Mouse (Mus musculus): ENCODE measurements around the gene Xpot. TPM values are rescaled to one million over a fixed set of nuclear protein-coding genes. Genes with fewer than 3 reads are reported as not detected.

Gene Xpot
- total RNA-seq, 1 experiment: 129 TPM

DNA sequence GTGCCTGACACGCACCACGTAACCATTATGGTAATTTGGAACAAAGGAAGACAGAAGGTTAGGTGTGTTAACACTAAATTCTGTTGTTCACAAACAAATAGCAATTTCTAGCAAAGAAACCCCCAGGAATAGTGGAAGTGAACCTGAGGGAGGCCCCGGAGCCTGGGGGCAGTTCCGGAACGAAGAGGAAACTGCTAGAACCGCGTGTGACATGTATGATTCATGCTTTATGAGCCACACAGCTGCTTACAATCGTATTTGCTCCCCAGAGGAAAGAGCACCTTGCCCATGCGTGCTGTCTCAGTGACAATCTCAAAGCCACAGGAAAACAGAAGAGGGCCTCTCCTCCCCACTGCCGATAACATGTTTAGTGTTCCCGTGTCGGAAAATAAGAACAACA is 43.1 kb downstream of the Xpot start:
- TF ChIP-seq CHD2 (IDR thresholded peaks at IDR 0.05; ENCODE audit: low read depth, low read length) (no peak), MAFK (IDR thresholded peaks at IDR 0.05; ENCODE audit: insufficient read depth, low read depth, low read length) (no peak), ZNF384 (IDR thresholded peaks at IDR 0.05; ENCODE audit: low read depth, low read length) (no peak), ZC3H11A (IDR thresholded peaks at IDR 0.05; ENCODE audit: borderline replicate concordance, low read depth, low read length) (no peak), HCFC1 (IDR thresholded peaks at IDR 0.05; ENCODE audit: borderline replicate concordance, insufficient read depth, low read length) (no peak)
- Histone ChIP-seq H3K36me3 (ENCODE audit: control insufficient read depth, insufficient read depth, low read length, poor library complexity, severe bottlenecking) (peaks cover 17% of the 10 kb centered on the region; the same call in 1 of the 2 replicates), H3K4me3 (ENCODE audit: insufficient read depth in 1 of 2, low read depth in 1 of 2, low read length in 2 of 2, poor library complexity in 1 of 2, severe bottlenecking in 1 of 2) (no peak overlapping the region), H3K9ac (ENCODE audit: insufficient read depth, low read depth, low read length, poor library complexity, severe bottlenecking) (no peak overlapping the region), H3K9me3 (ENCODE audit: control insufficient read depth, insufficient read depth, low read depth, low read length) (no peaks in the 10 kb centered on the region), H3K27ac (ENCODE audit: insufficient read depth, low read depth, low read length, poor library complexity, severe bottlenecking) (no peak overlapping the region), H3K4me1 (ENCODE audit: control insufficient read depth in 2 of 2, insufficient read depth in 2 of 2, low read length in 2 of 2, poor library complexity in 1 of 2) (peaks cover 3 to 5% of the 10 kb centered on the region in 2 experiments; a peak in 1 of 4 replicates)
- DNase-seq (ENCODE audit: low read depth, low spot score): no peak
- in situ Hi-C loops (cut with MboI; ENCODE audit: low sequenced_read_pairs in 2 of 2, unreplicated experiment in 2 of 2): no loop called here

DNA sequence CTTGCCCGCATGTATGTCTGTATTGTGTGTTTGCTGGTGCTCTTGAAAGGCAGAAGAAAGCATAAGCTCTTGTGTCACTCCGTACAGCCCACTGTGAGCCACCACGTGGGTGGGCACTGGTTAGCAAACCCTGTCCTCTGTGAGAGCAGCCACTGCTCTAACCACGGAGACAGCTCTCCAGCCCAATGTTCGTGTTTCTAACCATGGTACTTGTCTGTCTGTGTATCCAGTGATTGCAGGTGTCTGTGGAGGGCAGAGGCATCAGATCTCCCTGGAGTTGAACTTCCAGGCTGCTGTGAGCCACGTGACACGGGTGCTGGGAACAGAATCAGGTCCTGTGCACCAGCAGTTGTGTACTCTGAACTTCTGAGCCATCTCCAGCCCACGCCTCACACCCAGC is 43.8 kb downstream of the Xpot start:
- no peak overlapping the region for H3K27ac ChIP-seq (ENCODE audit: insufficient read depth, low read depth, low read length, poor library complexity, severe bottlenecking)
- no peak overlapping the region for H3K4me3 ChIP-seq (ENCODE audit: insufficient read depth in 1 of 2, low read depth in 1 of 2, low read length in 2 of 2, poor library complexity in 1 of 2, severe bottlenecking in 1 of 2)
- H3K9ac ChIP-seq (ENCODE audit: insufficient read depth, low read depth, low read length, poor library complexity, severe bottlenecking): no peak overlapping the region
- TF ChIP-seq ZC3H11A (IDR thresholded peaks at IDR 0.05; ENCODE audit: borderline replicate concordance, low read depth, low read length) (no peak), HCFC1 (IDR thresholded peaks at IDR 0.05; ENCODE audit: borderline replicate concordance, insufficient read depth, low read length) (no peak), CHD2 (IDR thresholded peaks at IDR 0.05; ENCODE audit: low read depth, low read length) (no peak), MAFK (IDR thresholded peaks at IDR 0.05; ENCODE audit: insufficient read depth, low read depth, low read length) (no peak), ZNF384 (IDR thresholded peaks at IDR 0.05; ENCODE audit: low read depth, low read length) (no peak)
- H3K9me3 ChIP-seq (ENCODE audit: control insufficient read depth, insufficient read depth, low read depth, low read length): no peaks in the 10 kb centered on the region
- H3K4me1 ChIP-seq (ENCODE audit: control insufficient read depth in 2 of 2, insufficient read depth in 2 of 2, low read length in 2 of 2, poor library complexity in 1 of 2): peaks cover 3% of the 10 kb centered on the region in 2 experiments; a peak in 1 of 4 replicates
- DNase-seq (ENCODE audit: low read depth, low spot score): no peak
- peaks cover 19% of the 10 kb centered on the region; the same call in 1 of the 2 replicates for H3K36me3 ChIP-seq (ENCODE audit: control insufficient read depth, insufficient read depth, low read length, poor library complexity, severe bottlenecking)
- in situ Hi-C loops (cut with MboI; ENCODE audit: low sequenced_read_pairs in 2 of 2, unreplicated experiment in 2 of 2): no loop called here

DNA sequence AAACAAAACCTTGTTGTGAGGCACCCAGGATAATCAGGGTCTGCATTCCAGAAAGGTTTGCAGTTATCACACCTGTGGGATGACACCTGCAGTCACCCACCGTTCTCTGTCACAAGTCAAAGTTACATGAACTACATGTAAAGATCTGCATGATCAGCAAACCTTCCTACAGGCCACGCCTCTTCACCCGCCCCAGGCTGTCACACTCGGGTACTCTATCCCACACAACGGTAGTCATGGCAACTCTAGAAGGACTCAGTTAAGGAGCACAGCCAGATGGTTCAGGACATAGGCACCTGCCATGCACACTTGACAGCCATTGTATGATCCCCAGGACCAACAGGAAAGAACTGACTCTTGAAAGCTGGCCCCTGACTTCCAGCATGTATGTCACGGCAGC is 44.7 kb downstream of the Xpot start:
- TF ChIP-seq MAFK (IDR thresholded peaks at IDR 0.05; ENCODE audit: insufficient read depth, low read depth, low read length) (peak; percentile 72; the same call in 1 of the 2 replicates), ZNF384 (IDR thresholded peaks at IDR 0.05; ENCODE audit: low read depth, low read length) (no peak)
- no peak for DNase-seq (ENCODE audit: low read depth, low spot score)
- Histone ChIP-seq H3K9ac (ENCODE audit: insufficient read depth, low read depth, low read length, poor library complexity, severe bottlenecking) (no peak overlapping the region), H3K36me3 (ENCODE audit: control insufficient read depth, insufficient read depth, low read length, poor library complexity, severe bottlenecking) (peaks cover 19% of the 10 kb centered on the region; the same call in 1 of the 2 replicates), H3K9me3 (ENCODE audit: control insufficient read depth, insufficient read depth, low read depth, low read length) (no peaks in the 10 kb centered on the region), H3K4me1 (ENCODE audit: control insufficient read depth in 2 of 2, insufficient read depth in 2 of 2, low read length in 2 of 2, poor library complexity in 1 of 2) (peaks cover 2 to 3% of the 10 kb centered on the region in 2 experiments; a peak in 1 of 4 replicates), H3K4me3 (ENCODE audit: insufficient read depth in 1 of 2, low read depth in 1 of 2, low read length in 2 of 2, poor library complexity in 1 of 2, severe bottlenecking in 1 of 2) (no peak overlapping the region), H3K27ac (ENCODE audit: insufficient read depth, low read depth, low read length, poor library complexity, severe bottlenecking) (no peak overlapping the region)
- in situ Hi-C loops (cut with MboI; ENCODE audit: low sequenced_read_pairs in 2 of 2, unreplicated experiment in 2 of 2): no loop called here

DNA sequence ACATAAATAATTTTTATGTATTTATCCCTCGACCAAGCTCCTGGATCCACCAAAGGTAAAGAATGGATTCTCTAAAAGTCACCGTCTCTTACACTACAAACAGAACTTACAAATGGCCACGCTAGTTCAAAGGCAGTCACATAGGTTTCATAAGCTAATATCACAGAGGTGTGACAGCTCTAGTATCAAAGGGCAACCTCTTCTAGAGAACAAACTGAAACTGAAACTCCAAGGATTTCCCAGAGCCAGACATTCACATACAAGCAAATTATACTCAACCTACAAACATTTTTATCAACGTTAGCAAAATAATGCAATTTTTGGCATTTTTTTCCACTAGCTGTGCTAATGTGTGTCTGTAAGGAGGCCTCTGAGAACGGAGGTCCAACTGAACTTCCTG is 45.8 kb downstream of the Xpot start:
- Histone ChIP-seq H3K36me3 (ENCODE audit: control insufficient read depth, insufficient read depth, low read length, poor library complexity, severe bottlenecking) (peaks cover 25% of the 10 kb centered on the region), H3K4me1 (ENCODE audit: control insufficient read depth in 2 of 2, insufficient read depth in 2 of 2, low read length in 2 of 2, poor library complexity in 1 of 2) (peaks cover 2 to 3% of the 10 kb centered on the region in 2 experiments; a peak in 1 of 4 replicates), H3K9me3 (ENCODE audit: control insufficient read depth, insufficient read depth, low read depth, low read length) (no peaks in the 10 kb centered on the region), H3K4me3 (ENCODE audit: insufficient read depth in 1 of 2, low read depth in 1 of 2, low read length in 2 of 2, poor library complexity in 1 of 2, severe bottlenecking in 1 of 2) (no peak overlapping the region), H3K27ac (ENCODE audit: insufficient read depth, low read depth, low read length, poor library complexity, severe bottlenecking) (no peak overlapping the region), H3K9ac (ENCODE audit: insufficient read depth, low read depth, low read length, poor library complexity, severe bottlenecking) (no peak overlapping the region)
- in situ Hi-C loops (cut with MboI; ENCODE audit: low sequenced_read_pairs in 2 of 2, unreplicated experiment in 2 of 2): no loop called here
- TF ChIP-seq ZC3H11A (IDR thresholded peaks at IDR 0.05; ENCODE audit: borderline replicate concordance, low read depth, low read length) (no peak), MAFK (IDR thresholded peaks at IDR 0.05; ENCODE audit: insufficient read depth, low read depth, low read length) (no peak), HCFC1 (IDR thresholded peaks at IDR 0.05; ENCODE audit: borderline replicate concordance, insufficient read depth, low read length) (no peak)
- DNase-seq (ENCODE audit: low read depth, low spot score): no peak

DNA sequence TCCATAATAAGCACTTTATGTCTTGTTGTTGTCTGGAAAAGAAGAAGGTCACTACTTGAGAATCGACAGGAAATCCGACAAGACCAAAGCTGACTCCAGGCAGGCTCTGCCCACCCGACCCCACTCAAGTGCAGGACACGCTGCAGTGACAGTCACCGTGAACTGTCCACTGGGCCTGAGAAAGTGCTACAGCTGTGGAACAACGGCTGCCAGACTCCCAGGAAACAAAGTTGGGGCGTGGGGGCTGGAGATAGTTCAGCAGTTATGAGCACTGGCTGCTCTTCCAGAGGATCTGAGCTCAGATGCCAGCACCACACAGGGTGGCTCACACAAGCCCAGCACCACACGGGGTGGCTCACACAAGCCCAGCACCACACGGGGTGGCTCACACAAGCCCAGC is 49.8 kb downstream of the Xpot start:
- in situ Hi-C loops (cut with MboI; ENCODE audit: low sequenced_read_pairs in 2 of 2, unreplicated experiment in 2 of 2): no loop called here
- no peak for TF ChIP-seq CHD2 (IDR thresholded peaks at IDR 0.05; ENCODE audit: low read depth, low read length)
- no peak for TF ChIP-seq MAFK (IDR thresholded peaks at IDR 0.05; ENCODE audit: insufficient read depth, low read depth, low read length)
- no peak for TF ChIP-seq HCFC1 (IDR thresholded peaks at IDR 0.05; ENCODE audit: borderline replicate concordance, insufficient read depth, low read length)
- TF ChIP-seq ZC3H11A (IDR thresholded peaks at IDR 0.05; ENCODE audit: borderline replicate concordance, low read depth, low read length): no peak
- TF ChIP-seq ZNF384 (IDR thresholded peaks at IDR 0.05; ENCODE audit: low read depth, low read length): no peak
- Histone ChIP-seq H3K4me1 (ENCODE audit: control insufficient read depth in 2 of 2, insufficient read depth in 2 of 2, low read length in 2 of 2, poor library complexity in 1 of 2) (no peaks in the 10 kb centered on the region), H3K27ac (ENCODE audit: insufficient read depth, low read depth, low read length, poor library complexity, severe bottlenecking) (peak overlapping the region; percentile 43; the same call in 1 of the 2 replicates), H3K4me3 (ENCODE audit: insufficient read depth in 1 of 2, low read depth in 1 of 2, low read length in 2 of 2, poor library complexity in 1 of 2, severe bottlenecking in 1 of 2) (no peak overlapping the region), H3K9ac (ENCODE audit: insufficient read depth, low read depth, low read length, poor library complexity, severe bottlenecking) (no peak overlapping the region), H3K36me3 (ENCODE audit: control insufficient read depth, insufficient read depth, low read length, poor library complexity, severe bottlenecking) (peaks cover 22% of the 10 kb centered on the region), H3K9me3 (ENCODE audit: control insufficient read depth, insufficient read depth, low read depth, low read length) (no peaks in the 10 kb centered on the region)
- no peak for DNase-seq (ENCODE audit: low read depth, low spot score)
